Mouse (Mus musculus): ENCODE data around the gene Syt17. TPM values are rescaled to one million over a fixed set of nuclear protein-coding genes. Genes with fewer than 3 reads are reported as not detected.
A peak's percentile ranks its signal among the peaks of the same experiment; 100 is the strongest.

Syt17 gene
- polyA plus RNA-seq, 1 experiment from 2014 or later: 18.6 TPM

DNA sequence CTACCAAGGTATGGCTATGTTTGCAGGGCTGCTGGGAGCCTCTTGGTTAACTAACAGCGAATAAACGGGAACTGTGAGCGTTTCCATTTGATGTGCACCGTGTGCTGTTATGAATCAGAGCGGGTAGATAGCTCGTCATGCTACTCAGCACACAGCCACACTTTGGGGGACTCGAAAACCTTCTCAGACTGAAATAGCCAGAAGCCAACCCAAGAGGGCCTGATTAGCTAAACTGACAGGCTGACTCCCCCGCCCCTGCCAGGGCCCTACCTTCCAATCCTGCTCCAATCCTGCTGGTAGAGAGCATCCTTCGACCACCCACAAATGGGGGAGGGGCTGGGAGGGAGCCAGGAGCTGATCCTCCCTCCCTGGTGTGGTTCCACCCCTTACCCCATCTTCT, 4.7 kb downstream of the Syt17 start:
- H3K27me3 ChIP-seq (ENCODE audit: control insufficient read depth, insufficient read depth, low read length): peaks cover 2% of the 10 kb centered on the region; the same call in 1 of the 2 replicates
- no peak for ATAC-seq (ENCODE audit: low FRiP score)
- peak overlapping the region; percentile 10; the same call in 1 of the 2 replicates for H3K4me2 ChIP-seq (replicated peaks)
- 6% methylated on average over 9 of the region's 9 CpGs for WGBS
- H3K4me1 ChIP-seq (replicated peaks; ENCODE audit: control insufficient read depth, insufficient read depth, low read length): peaks cover 10% of the 10 kb centered on the region
- H3K9ac ChIP-seq: no peak overlapping the region
- no peak overlapping the region for H3K4me3 ChIP-seq (replicated peaks; ENCODE audit: low read length)
- DNase-seq (ENCODE audit: low spot score): peak; percentile 24
- H3K36me3 ChIP-seq (replicated peaks; ENCODE audit: control insufficient read depth, insufficient read depth): no peaks in the 10 kb centered on the region
- H3K9me3 ChIP-seq (ENCODE audit: control insufficient read depth, low read length): no peaks in the 10 kb centered on the region
- H3K27ac ChIP-seq: no peak overlapping the region

GRCm38 (mm10) chr7:118441535-118441934, 6.5 kb downstream of the Syt17 start:
- H3K4me3 ChIP-seq (replicated peaks; ENCODE audit: low read length): no peak overlapping the region
- no peaks in the 10 kb centered on the region; the same call in 1 of the 2 replicates for H3K27me3 ChIP-seq (ENCODE audit: control insufficient read depth, insufficient read depth, low read length)
- H3K27ac ChIP-seq: no peak overlapping the region
- no peaks in the 10 kb centered on the region for H3K36me3 ChIP-seq (replicated peaks; ENCODE audit: control insufficient read depth, insufficient read depth)
- no peak overlapping the region for H3K9ac ChIP-seq
- no peaks in the 10 kb centered on the region for H3K9me3 ChIP-seq (ENCODE audit: control insufficient read depth, low read length)
- no peak for DNase-seq (ENCODE audit: low spot score)
- 88% methylated on average over 6 of the region's 6 CpGs for whole genome bisulfite sequencing
- no peak overlapping the region for H3K4me2 ChIP-seq (replicated peaks)
- H3K4me1 ChIP-seq (replicated peaks; ENCODE audit: control insufficient read depth, insufficient read depth, low read length): no peaks in the 10 kb centered on the region
- ATAC-seq (ENCODE audit: low FRiP score): no peak

- Histone ChIP-seq H3K27ac (no peak overlapping the region), H3K4me2 (replicated peaks) (no peak overlapping the region), H3K4me1 (replicated peaks; ENCODE audit: control insufficient read depth, insufficient read depth, low read length) (no peaks in the 10 kb centered on the region), H3K9ac (no peak overlapping the region), H3K27me3 (ENCODE audit: control insufficient read depth, insufficient read depth, low read length) (no peaks in the 10 kb centered on the region), H3K9me3 (ENCODE audit: control insufficient read depth, low read length) (no peaks in the 10 kb centered on the region), H3K4me3 (replicated peaks; ENCODE audit: low read length) (no peak overlapping the region), H3K36me3 (replicated peaks; ENCODE audit: control insufficient read depth, insufficient read depth) (no peaks in the 10 kb centered on the region)
- ATAC-seq (ENCODE audit: low FRiP score) (no peak), DNase-seq (ENCODE audit: low spot score) (peak; percentile 27)
- 56% methylated on average over 7 of the region's 7 CpGs for WGBS
These were observed 10.8 kb downstream of the Syt17 start for GRCm38 (mm10) chr7:118437101-118437802.

DNA sequence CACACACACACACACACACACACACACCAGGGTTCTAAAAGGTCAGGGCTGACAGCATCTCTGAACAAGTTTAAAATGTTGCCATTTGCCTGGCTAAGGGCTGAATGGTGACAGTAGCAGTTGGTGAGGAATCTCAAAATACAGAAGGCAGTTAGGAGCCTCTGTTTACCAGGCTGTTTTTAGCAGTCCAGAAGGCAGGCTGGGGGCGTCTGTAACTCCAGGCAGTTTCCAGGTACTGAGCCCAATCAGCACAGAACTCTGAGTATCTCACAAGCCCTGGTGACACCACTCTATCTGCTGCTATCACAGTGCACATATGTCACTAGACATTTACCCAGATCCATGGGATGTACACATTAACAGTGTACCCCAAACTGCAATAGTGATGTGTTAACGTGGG, 19.1 kb downstream of the Syt17 start:
- no peak overlapping the region for H3K27ac ChIP-seq
- H3K9me3 ChIP-seq (ENCODE audit: control insufficient read depth, low read length): no peaks in the 10 kb centered on the region
- H3K36me3 ChIP-seq (replicated peaks; ENCODE audit: control insufficient read depth, insufficient read depth): no peaks in the 10 kb centered on the region
- no peak overlapping the region for H3K9ac ChIP-seq
- H3K4me2 ChIP-seq (replicated peaks): no peak overlapping the region
- H3K4me3 ChIP-seq (replicated peaks; ENCODE audit: low read length): no peak overlapping the region
- no peak for ATAC-seq (ENCODE audit: low FRiP score)
- WGBS: 83% methylated on average over 2 of the region's 2 CpGs
- DNase-seq (ENCODE audit: low spot score): no peak
- no peaks in the 10 kb centered on the region for H3K4me1 ChIP-seq (replicated peaks; ENCODE audit: control insufficient read depth, insufficient read depth, low read length)
- H3K27me3 ChIP-seq (ENCODE audit: control insufficient read depth, insufficient read depth, low read length): no peaks in the 10 kb centered on the region

- Histone ChIP-seq H3K4me2 (replicated peaks) (no peak overlapping the region; the same call in 1 of the 2 replicates), H3K9ac (no peak overlapping the region), H3K4me3 (replicated peaks; ENCODE audit: low read length) (no peak overlapping the region), H3K9me3 (ENCODE audit: control insufficient read depth, low read length) (no peaks in the 10 kb centered on the region), H3K36me3 (replicated peaks; ENCODE audit: control insufficient read depth, insufficient read depth) (no peaks in the 10 kb centered on the region), H3K4me1 (replicated peaks; ENCODE audit: control insufficient read depth, insufficient read depth, low read length) (no peaks in the 10 kb centered on the region), H3K27ac (peak overlapping the region; percentile 67), H3K27me3 (ENCODE audit: control insufficient read depth, insufficient read depth, low read length) (no peaks in the 10 kb centered on the region)
- no peak for ATAC-seq (ENCODE audit: low FRiP score)
- DNase-seq (ENCODE audit: low spot score): no peak
- WGBS: 45% methylated on average over 6 of the region's 6 CpGs
These were observed 28.4 kb downstream of the Syt17 start for GRCm38 (mm10) chr7:118419491-118420180.

GRCm38 (mm10) chr7:118414183-118414582, 33.8 kb downstream of the Syt17 start:
- no peak overlapping the region for H3K27ac ChIP-seq
- H3K4me1 ChIP-seq (replicated peaks; ENCODE audit: control insufficient read depth, insufficient read depth, low read length): no peaks in the 10 kb centered on the region
- H3K4me3 ChIP-seq (replicated peaks; ENCODE audit: low read length): no peak overlapping the region
- H3K9ac ChIP-seq: no peak overlapping the region
- 82% methylated on average over 3 of the region's 3 CpGs for WGBS
- no peaks in the 10 kb centered on the region for H3K36me3 ChIP-seq (replicated peaks; ENCODE audit: control insufficient read depth, insufficient read depth)
- no peak overlapping the region for H3K4me2 ChIP-seq (replicated peaks)
- ATAC-seq (ENCODE audit: low FRiP score) (no peak), DNase-seq (ENCODE audit: low spot score) (no peak)
- no peaks in the 10 kb centered on the region for H3K9me3 ChIP-seq (ENCODE audit: control insufficient read depth, low read length)
- no peaks in the 10 kb centered on the region for H3K27me3 ChIP-seq (ENCODE audit: control insufficient read depth, insufficient read depth, low read length)

DNA sequence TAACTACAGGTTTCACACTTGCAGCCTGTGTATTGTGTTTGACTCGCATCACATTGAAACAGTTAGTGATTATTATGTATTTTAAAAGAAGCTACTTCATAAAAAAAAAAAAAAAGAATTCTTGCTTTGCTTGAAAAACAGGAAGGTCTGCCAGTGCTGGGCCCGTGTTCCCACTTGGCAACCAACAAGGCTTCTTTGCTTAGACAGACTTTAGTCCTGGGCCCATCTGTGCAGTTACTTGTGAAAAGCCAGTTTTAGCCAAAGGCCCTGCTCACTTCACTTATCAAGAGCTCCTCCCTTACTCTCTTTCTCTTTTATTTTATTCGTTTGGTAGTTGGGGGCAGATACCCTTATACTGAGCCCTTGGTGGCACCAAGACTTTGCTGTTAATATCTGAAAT, 36.1 kb downstream of the Syt17 start:
- H3K27me3 ChIP-seq (ENCODE audit: control insufficient read depth, insufficient read depth, low read length): no peaks in the 10 kb centered on the region
- H3K9me3 ChIP-seq (ENCODE audit: control insufficient read depth, low read length): no peaks in the 10 kb centered on the region
- no peak overlapping the region for H3K27ac ChIP-seq
- no peak overlapping the region for H3K9ac ChIP-seq
- H3K4me3 ChIP-seq (replicated peaks; ENCODE audit: low read length): no peak overlapping the region
- no peak for ATAC-seq (ENCODE audit: low FRiP score)
- WGBS: 83% methylated on average over 3 of the region's 3 CpGs
- H3K36me3 ChIP-seq (replicated peaks; ENCODE audit: control insufficient read depth, insufficient read depth): no peaks in the 10 kb centered on the region
- DNase-seq (ENCODE audit: low spot score): no peak
- H3K4me1 ChIP-seq (replicated peaks; ENCODE audit: control insufficient read depth, insufficient read depth, low read length): no peaks in the 10 kb centered on the region
- H3K4me2 ChIP-seq (replicated peaks): no peak overlapping the region

DNA sequence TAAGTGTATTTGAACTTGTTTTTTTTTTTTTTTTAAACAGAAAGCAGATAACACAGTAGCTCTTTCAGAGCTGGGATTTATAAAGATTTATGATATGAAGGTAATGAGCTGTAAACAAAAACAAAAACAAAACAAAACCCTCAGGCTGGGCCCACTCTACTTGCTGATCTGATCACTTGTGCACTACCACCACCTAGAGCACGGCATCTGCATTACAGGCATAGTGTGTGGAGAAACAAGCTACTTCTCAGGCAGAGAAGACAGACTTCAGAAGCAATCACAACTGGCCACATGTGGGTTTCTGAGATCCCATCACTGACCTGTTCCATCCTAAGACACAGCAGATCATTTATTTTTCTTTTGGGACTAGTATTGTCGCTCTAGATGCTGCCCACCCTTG, 38.6 kb downstream of the Syt17 start:
- H3K4me1 ChIP-seq (replicated peaks; ENCODE audit: control insufficient read depth, insufficient read depth, low read length): no peaks in the 10 kb centered on the region
- DNase-seq (ENCODE audit: low spot score): no peak
- H3K9ac ChIP-seq: no peak overlapping the region
- no peak overlapping the region for H3K27ac ChIP-seq
- no peak overlapping the region for H3K4me2 ChIP-seq (replicated peaks)
- 39% methylated on average over 2 of the region's 2 CpGs for WGBS
- no peaks in the 10 kb centered on the region for H3K27me3 ChIP-seq (ENCODE audit: control insufficient read depth, insufficient read depth, low read length)
- no peak for ATAC-seq (ENCODE audit: low FRiP score)
- H3K9me3 ChIP-seq (ENCODE audit: control insufficient read depth, low read length): no peaks in the 10 kb centered on the region
- H3K36me3 ChIP-seq (replicated peaks; ENCODE audit: control insufficient read depth, insufficient read depth): no peaks in the 10 kb centered on the region
- H3K4me3 ChIP-seq (replicated peaks; ENCODE audit: low read length): no peak overlapping the region

GRCm38 (mm10) chr7:118405251-118405650, 42.8 kb downstream of the Syt17 start:
- Histone ChIP-seq H3K36me3 (replicated peaks; ENCODE audit: control insufficient read depth, insufficient read depth) (no peaks in the 10 kb centered on the region), H3K27ac (no peak overlapping the region), H3K4me3 (replicated peaks; ENCODE audit: low read length) (no peak overlapping the region), H3K27me3 (ENCODE audit: control insufficient read depth, insufficient read depth, low read length) (no peaks in the 10 kb centered on the region), H3K4me1 (replicated peaks; ENCODE audit: control insufficient read depth, insufficient read depth, low read length) (peaks cover 7% of the 10 kb centered on the region; the same call in 1 of the 2 replicates), H3K9ac (no peak overlapping the region), H3K9me3 (ENCODE audit: control insufficient read depth, low read length) (no peaks in the 10 kb centered on the region), H3K4me2 (replicated peaks) (no peak overlapping the region)
- no peak for DNase-seq (ENCODE audit: low spot score)
- ATAC-seq (ENCODE audit: low FRiP score): no peak
